Mouse (Mus musculus) limb, embryonic 14.5 days (tissue): ENCODE measurements around the gene Gucy2g. TPM values are rescaled to one million over a fixed set of nuclear protein-coding genes. Genes with fewer than 3 reads are reported as not detected.
A peak's percentile ranks its signal among the peaks of the same experiment; 100 is the strongest.

Source experiments
- ATAC-seq: fragments of 200-750 bp; cut with Nextera tagmentation; 2 replicates; pipeline ENCODE4 v1.8.0; 2017; ENCODE audit warnings: low read depth, moderate number of reproducible peaks, moderate TSS enrichment; ENCODE audit not compliant: low FRiP score
- DNase-seq: peaks from one replicate; pipeline ENCODE4 v3.0.0-alpha.2; 2015; ENCODE audit warnings: low spot score
- H3K27ac ChIP-seq: fragments of 300-500 bp; sonication (generic); replicated peaks from 2 replicates; pipeline ENCODE4 v1.5.1; 2014; ENCODE audit warnings: low read depth, mild to moderate bottlenecking, low read length, moderate library complexity, mixed read lengths
- H3K27me3 ChIP-seq: fragments of 300-500 bp; sonication (generic); 2 replicates; pipeline ENCODE4 v1.6.1; 2014; ENCODE audit warnings: low read length, mixed read lengths; ENCODE audit not compliant: control insufficient read depth, insufficient read depth
- H3K36me3 ChIP-seq: fragments of 300-500 bp; sonication (generic); 2 replicates; pipeline ENCODE4 v1.6.1; 2014; ENCODE audit warnings: mild to moderate bottlenecking, low read length, moderate library complexity, mixed read lengths; ENCODE audit not compliant: control insufficient read depth, insufficient read depth
- H3K4me1 ChIP-seq: fragments of 300-500 bp; sonication (generic); 2 replicates; pipeline ENCODE4 v1.6.1; 2014; ENCODE audit warnings: antibody characterized with exemption, low read length, mixed read lengths; ENCODE audit not compliant: control insufficient read depth, insufficient read depth
- H3K4me2 ChIP-seq: fragments of 300-500 bp; sonication (generic); replicated peaks from 2 replicates; pipeline ENCODE4 v1.6.1; 2014; ENCODE audit warnings: low read depth, mild to moderate bottlenecking, low read length, moderate library complexity; ENCODE audit not compliant: severe bottlenecking
- H3K4me3 ChIP-seq: fragments of 300-500 bp; sonication (generic); replicated peaks from 2 replicates; pipeline ENCODE4 v1.5.1; 2014; ENCODE audit warnings: low read length
- H3K9ac ChIP-seq: fragments of 300-500 bp; sonication (generic); 2 replicates; pipeline ENCODE4 v1.6.1; 2014; ENCODE audit warnings: mild to moderate bottlenecking, low read depth, low read length, moderate library complexity; ENCODE audit not compliant: severe bottlenecking
- H3K9me3 ChIP-seq: fragments of 300-500 bp; sonication (generic); 2 replicates; pipeline ENCODE4 v1.6.1; 2016; ENCODE audit warnings: low read length; ENCODE audit not compliant: control insufficient read depth
- POLR2A ChIP-seq: fragments of 200-500 bp; IDR thresholded peaks from 2 replicates; pipeline ENCODE4 v1.8.0; 2012; ENCODE audit warnings: inconsistent platforms, mild to moderate bottlenecking, moderate library complexity, borderline replicate concordance; ENCODE audit not compliant: insufficient read depth, insufficient read length; ENCODE audit errors: extremely low read depth
- WGBS: fragments of 180-500 bp; shearing (Covaris S2); extraction: QIAGEN DNeasy Blood & Tissue Kit; methylation state at CpG from one replicate; pipeline ENCODE4 v1.1.7; 2014; 5-methylcytosine and 5-hydroxymethylcytosine counted together
- polyA plus RNA-seq, 2 experiments: library from polyadenylated mRNA; depleted of rRNA in 1 of 2; stranded (reverse) in 1 of 2; unstranded in 1 of 2; fragments of >200 nt; fragmentation: Nextera tagmentation in 1 of 2; extraction: Ambion mirVana in 1 of 2; gene quantifications; 2 replicates each; pipeline versions ENCODE4 v1.2.1 to v1.2.3; 2012 to 2014

Gene Gucy2g
- polyA plus RNA-seq, 2 experiments, result 0.11 TPM; not detected in 1

- Histone ChIP-seq H3K4me3 (no peak overlapping the region), H3K27me3 (no peaks in the 10 kb centered on the region), H3K36me3 (no peaks in the 10 kb centered on the region), H3K4me1 (no peaks in the 10 kb centered on the region), H3K4me2 (no peak overlapping the region), H3K27ac (no peak overlapping the region), H3K9ac (no peak overlapping the region), H3K9me3 (no peaks in the 10 kb centered on the region)
- no peak for TF ChIP-seq POLR2A
- WGBS, result 61% methylated on average over 6 of the region's 6 CpGs
- ATAC-seq (no peak), DNase-seq (no peak)
Measured at GRCm38 (mm10) chr19:55207205-55207604, 33.8 kb downstream of the Gucy2g start.

GRCm38 (mm10) chr19:55206482-55207138, 34.4 kb downstream of the Gucy2g start:
- Histone ChIP-seq H3K9me3 (no peaks in the 10 kb centered on the region), H3K4me3 (no peak overlapping the region), H3K27ac (no peak overlapping the region), H3K4me2 (no peak overlapping the region), H3K27me3 (no peaks in the 10 kb centered on the region), H3K9ac (no peak overlapping the region), H3K4me1 (no peaks in the 10 kb centered on the region), H3K36me3 (no peaks in the 10 kb centered on the region)
- no peak for ATAC-seq
- 37% methylated on average over 8 of the region's 8 CpGs for WGBS
- no peak for TF ChIP-seq POLR2A
- peak; percentile 85 for DNase-seq

GRCm38 (mm10) chr19:55198303-55198702, 42.7 kb downstream of the Gucy2g start:
- Histone ChIP-seq H3K4me2 (no peak overlapping the region; the same call in 1 of the 2 replicates), H3K4me1 (no peaks in the 10 kb centered on the region), H3K4me3 (no peak overlapping the region), H3K36me3 (no peaks in the 10 kb centered on the region), H3K9ac (no peak overlapping the region), H3K27ac (no peak overlapping the region), H3K27me3 (no peaks in the 10 kb centered on the region), H3K9me3 (no peaks in the 10 kb centered on the region)
- ATAC-seq (peak; percentile 68; the same call in 1 of the 2 replicates), DNase-seq (peak; percentile 85)
- 35% methylated on average over 5 of the region's 5 CpGs for WGBS
- TF ChIP-seq POLR2A, result no peak

- ATAC-seq (no peak), DNase-seq (no peak)
- no peak overlapping the region for H3K27ac ChIP-seq
- no peak overlapping the region for H3K4me2 ChIP-seq
- no peak overlapping the region for H3K9ac ChIP-seq
- 67% methylated on average over 3 of the region's 3 CpGs for WGBS
- H3K4me3 ChIP-seq, result no peak overlapping the region
- H3K4me1 ChIP-seq, result no peaks in the 10 kb centered on the region
- H3K9me3 ChIP-seq, result no peaks in the 10 kb centered on the region
- no peaks in the 10 kb centered on the region for H3K36me3 ChIP-seq
- TF ChIP-seq POLR2A, result no peak
- H3K27me3 ChIP-seq, result no peaks in the 10 kb centered on the region
Measured at GRCm38 (mm10) chr19:55195574-55195973, 45.5 kb downstream of the Gucy2g start.

GRCm38 (mm10) chr19:55194520-55195170, 46.4 kb downstream of the Gucy2g start:
- ATAC-seq (peak; percentile 53; the same call in 1 of the 2 replicates), DNase-seq (peak; percentile 21)
- Histone ChIP-seq H3K36me3 (no peaks in the 10 kb centered on the region), H3K4me2 (no peak overlapping the region), H3K9me3 (no peaks in the 10 kb centered on the region), H3K4me1 (no peaks in the 10 kb centered on the region), H3K9ac (no peak overlapping the region; the same call in 1 of the 2 replicates), H3K27ac (no peak overlapping the region), H3K27me3 (no peaks in the 10 kb centered on the region), H3K4me3 (no peak overlapping the region)
- no peak for TF ChIP-seq POLR2A
- WGBS, result 68% methylated on average over 7 of the region's 7 CpGs
